Comparison of ENCODE assay signal across 17 mouse cellular contexts in genomic region chr13:28400459-28400858, GRCm38 (mm10).
A peak's percentile ranks its signal among the peaks of the same experiment; 100 is the strongest.
DNase-seq lines count a peak whose midpoint lies in the region; TF ChIP-seq lines count a peak whose summit lies in the region.
"Had no signal": no experiment of that assay in that cellular context is flagged by ENCODE, and none has a peak within 500 bp of the region (broad histone marks: within the 10 kb centered on the region; RNA-seq: fewer than 3 reads in every experiment).

No protein-coding gene starts in this region.

- no peaks in the 10 kb centered on the region for H3K36me3 ChIP-seq in kidney, adult 2 months (ENCODE audit: control insufficient read depth, insufficient read depth, low read length)
- H3K36me3 ChIP-seq in limb, embryonic 10.5 days: no peaks in the 10 kb centered on the region
- H3K36me3 ChIP-seq in myocyte (ENCODE audit: control insufficient read depth, insufficient read depth): peaks cover 13% of the 10 kb centered on the region

- H3K4me2 ChIP-seq in myocyte (ENCODE audit: low read depth): no peak overlapping the region
- H3K4me2 ChIP-seq: liver, embryonic 11.5 days had no signal

- H3K27ac ChIP-seq in kidney, adult 2 months (ENCODE audit: insufficient read depth, low read depth, low read length): no peak overlapping the region
- H3K27ac ChIP-seq in limb, embryonic 10.5 days: peak overlapping the region; percentile 72; the same call in 1 of the 2 replicates
- H3K27ac ChIP-seq: hindbrain, postnatal 0 days; layer of hippocampus, adult 2 months had no signal

- TF ChIP-seq POLR2A in kidney, adult 2 months (IDR thresholded peaks at IDR 0.05; ENCODE audit: low read depth, low read length): no peak
- TF ChIP-seq POLR2A in myocyte (IDR thresholded peaks at IDR 0.05; ENCODE audit: insufficient read length, low read depth): no peak

- no peaks in the 10 kb centered on the region for H3K27me3 ChIP-seq in kidney, adult 2 months (replicated peaks; ENCODE audit: control insufficient read depth, insufficient read depth, low read length)
- no peaks in the 10 kb centered on the region for H3K27me3 ChIP-seq in limb, embryonic 10.5 days (ENCODE audit: low read depth, poor library complexity, severe bottlenecking)
- no peaks in the 10 kb centered on the region for H3K27me3 ChIP-seq in myocyte (ENCODE audit: control insufficient read depth, insufficient read depth, insufficient read length)

- WGBS in kidney, adult 2 months: 44% methylated on average over 7 of the region's 7 CpGs
- WGBS in limb, embryonic 10.5 days: 19% methylated on average over 7 of the region's 7 CpGs

- no peaks in the 10 kb centered on the region for H3K9me3 ChIP-seq in limb, embryonic 10.5 days (replicated peaks)

- TF ChIP-seq CTCF in kidney, adult 2 months (conservative IDR thresholded peaks at IDR 0.05; ENCODE audit: insufficient read depth, insufficient read length, low read depth, low read length): no peak

- DNase-seq in kidney, adult 2 months: peak; percentile 12
- DNase-seq in kidney, adult 8-10 months: no peak
- peak; percentile 34 for DNase-seq in retina, postnatal 1 day
- no peak for DNase-seq in retina, embryonic 14.5 days (ENCODE audit: low spot score)
- DNase-seq in limb, embryonic 10.5 days (ENCODE audit: low spot score): peak; percentile 40
- DNase-seq in urinary bladder, postnatal 4 days (ENCODE audit: low spot score in 2 of 2): no peak
- DNase-seq in adipocyte (ENCODE audit: low spot score): no peak
- DNase-seq: adrenal gland, adult 8-10 months; B cell, adult 2 months; cerebellum, adult 9-10 months; gastrocnemius, postnatal 10 days; right cerebral cortex, postnatal 4 days; thymus, adult 18-20 months had no signal

- H3K4me1 ChIP-seq in kidney, adult 2 months (ENCODE audit: control insufficient read depth, insufficient read depth, low read length): no peaks in the 10 kb centered on the region
- H3K4me1 ChIP-seq in limb, embryonic 10.5 days: peaks cover 10% of the 10 kb centered on the region

- no peak overlapping the region for H3K4me3 ChIP-seq in kidney, adult 2 months (ENCODE audit: insufficient read depth, low read depth, low read length)
- no peak overlapping the region for H3K4me3 ChIP-seq in limb, embryonic 10.5 days
- no peak overlapping the region for H3K4me3 ChIP-seq in myocyte
- H3K4me3 ChIP-seq: layer of hippocampus, adult 2 months had no signal

- no peak overlapping the region for H3ac ChIP-seq in myocyte (ENCODE audit: control insufficient read depth, insufficient read length)

- H3K79me2 ChIP-seq in myocyte (ENCODE audit: control insufficient read depth, insufficient read depth): no peaks in the 10 kb centered on the region

TF ChIP-seq in myocyte, 11 proteins besides CTCF, POLR2A, EP300 and RAD21:
- TF ChIP-seq POLR2AphosphoS2 (IDR thresholded peaks at IDR 0.05; ENCODE audit: insufficient read length, low read depth) (peak; percentile 47), SRF (IDR thresholded peaks at IDR 0.05; ENCODE audit: control insufficient read depth, insufficient read length, low read depth) (no peak), E2F4 (IDR thresholded peaks at IDR 0.05; ENCODE audit: insufficient read depth) (no peak)
TF ChIP-seq in myocyte: peak in this region for 1.

Comparison
In these comparisons a context has a peak if more than half of its experiments do, and no peak if none do; other contexts are left out.
1. DNase-seq: peak in kidney, adult 2 months (single experiment), retina, postnatal 1 day (single experiment) and limb, embryonic 10.5 days (single experiment); none in kidney, adult 8-10 months (0 of 2), retina, embryonic 14.5 days (single experiment), urinary bladder, postnatal 4 days (0 of 2) and adipocyte (single experiment).